Mouse (Mus musculus) MEL (cell line): ENCODE results near the gene Stx5a. TPM values are rescaled to one million over a fixed set of nuclear protein-coding genes. Genes with fewer than 3 reads are reported as not detected.

Experiments used
- DNase-seq: peaks from one replicate; pipeline ENCODE4 v3.0.0; 2011; ENCODE audit warnings: low read depth, low spot score
- H3K27ac ChIP-seq: 2 replicates; pipeline ENCODE4 v1.5.1; 2012; ENCODE audit warnings: low read depth, mild to moderate bottlenecking, control low read depth, low read length, moderate library complexity; ENCODE audit not compliant: control insufficient read depth
- H3K27me3 ChIP-seq, 2 experiments: fragments of 150-350 bp in 1 of 2; sonication (generic) in 1 of 2; 2 replicates each; pipeline ENCODE4 v1.6.1; 2012; ENCODE audit warnings: low read length in 2 of 2, mild to moderate bottlenecking in 2 of 2, improper control_type of control experiment in 1 of 2, moderate library complexity in 1 of 2; ENCODE audit not compliant: insufficient read depth in 2 of 2, control insufficient read depth in 1 of 2
- H3K36me3 ChIP-seq, 2 experiments: 2 replicates each; pipeline ENCODE4 v1.6.1; 2012 to 2014; ENCODE audit warnings: low read length in 2 of 2, improper control_type of control experiment in 1 of 2, inconsistent platforms in 1 of 2, mild to moderate bottlenecking in 1 of 2; ENCODE audit not compliant: insufficient read depth in 2 of 2, control insufficient read depth in 1 of 2
- H3K4me1 ChIP-seq, 2 experiments: fragments of 150-350 bp in 1 of 2; sonication (generic) in 1 of 2; 2 replicates each; pipeline ENCODE4 v1.6.1; 2012; ENCODE audit warnings: low read length in 2 of 2, improper control_type of control experiment in 1 of 2, mild to moderate bottlenecking in 1 of 2; ENCODE audit not compliant: insufficient read depth in 2 of 2, control insufficient read depth in 1 of 2
- H3K4me3 ChIP-seq, 2 experiments: fragments of 150-350 bp in 1 of 2; sonication (generic) in 1 of 2; 2 replicates each; pipeline ENCODE4 v1.5.1; 2012; ENCODE audit warnings: low read depth in 2 of 2, low read length in 2 of 2, mild to moderate bottlenecking in 2 of 2, moderate library complexity in 2 of 2, control low read depth in 1 of 2, improper control_type of control experiment in 1 of 2; ENCODE audit not compliant: control insufficient read depth in 1 of 2, insufficient read depth in 1 of 2
- H3K79me2 ChIP-seq: 2 replicates; pipeline ENCODE4 v1.6.1; 2012; ENCODE audit warnings: mild to moderate bottlenecking, low read length, moderate library complexity; ENCODE audit not compliant: control insufficient read depth, poor library complexity, insufficient read depth
- H3K9ac ChIP-seq: 2 replicates; pipeline ENCODE4 v1.6.1; 2012; ENCODE audit warnings: low read depth, mild to moderate bottlenecking, control low read depth, low read length, moderate library complexity; ENCODE audit not compliant: control insufficient read depth, poor library complexity, severe bottlenecking
- H3K9me3 ChIP-seq: fragments of 150-350 bp; sonication (generic); replicated peaks from 2 replicates; pipeline ENCODE4 v1.6.1; 2012; ENCODE audit warnings: mild to moderate bottlenecking, low read length, improper control_type of control experiment, moderate library complexity; ENCODE audit not compliant: insufficient read depth
- BHLHE40 ChIP-seq: IDR thresholded peaks from 2 replicates; pipeline ENCODE4 v1.6.1; 2012; ENCODE audit warnings: low read depth, mild to moderate bottlenecking, inconsistent platforms, low read length, improper control_type of control experiment, borderline replicate concordance
- CHD2 ChIP-seq: IDR thresholded peaks from 2 replicates; pipeline ENCODE4 v1.6.1; 2011; ENCODE audit warnings: low read length, improper control_type of control experiment
- E2F4 ChIP-seq: IDR thresholded peaks from 2 replicates; pipeline ENCODE4 v1.6.1; 2011; ENCODE audit warnings: low read depth, low read length, improper control_type of control experiment, borderline replicate concordance
- ELF1 ChIP-seq: IDR thresholded peaks from 2 replicates; pipeline ENCODE4 v1.6.1; 2014; ENCODE audit warnings: low read depth, mild to moderate bottlenecking, inconsistent platforms, low read length, improper control_type of control experiment, moderate library complexity
- EP300 ChIP-seq, 2 experiments: IDR thresholded peaks; 2 replicates each; pipeline ENCODE4 v1.6.1; 2011; ENCODE audit warnings: improper control_type of control experiment in 2 of 2, low read length in 2 of 2, low read depth in 1 of 2, mild to moderate bottlenecking in 1 of 2
- ETS1 ChIP-seq: IDR thresholded peaks from 2 replicates; pipeline ENCODE4 v1.6.1; 2012; ENCODE audit warnings: low read depth, mild to moderate bottlenecking, inconsistent platforms, low read length, improper control_type of control experiment, moderate library complexity
- GABPA ChIP-seq: IDR thresholded peaks from 2 replicates; pipeline ENCODE4 v1.6.1; 2012; ENCODE audit warnings: low read depth, mild to moderate bottlenecking, inconsistent platforms, low read length, improper control_type of control experiment, moderate library complexity
- GATA1 ChIP-seq: IDR thresholded peaks from 2 replicates; pipeline ENCODE4 v1.6.1; 2011; ENCODE audit warnings: low read depth, low read length, improper control_type of control experiment
- HCFC1 ChIP-seq: IDR thresholded peaks from 2 replicates; pipeline ENCODE4 v1.6.1; 2012; ENCODE audit warnings: low read depth, mild to moderate bottlenecking, inconsistent platforms, low read length, improper control_type of control experiment, moderate library complexity
- KAT2A ChIP-seq: conservative IDR thresholded peaks from 2 replicates; pipeline ENCODE4 v1.6.1; 2012; ENCODE audit warnings: low read depth, low read length, improper control_type of control experiment, inconsistent platforms
- MAFK ChIP-seq: IDR thresholded peaks from 2 replicates; pipeline ENCODE4 v1.6.1; 2011; ENCODE audit warnings: low read depth, mild to moderate bottlenecking, low read length, improper control_type of control experiment, borderline replicate concordance
- MAX ChIP-seq: IDR thresholded peaks from 2 replicates; pipeline ENCODE4 v1.6.1; 2011; ENCODE audit warnings: low read length, improper control_type of control experiment
- MAZ ChIP-seq: IDR thresholded peaks from 2 replicates; pipeline ENCODE4 v1.6.1; 2012; ENCODE audit warnings: low read depth, mild to moderate bottlenecking, inconsistent platforms, low read length, improper control_type of control experiment
- MXI1 ChIP-seq: IDR thresholded peaks from 2 replicates; pipeline ENCODE4 v1.6.1; 2011; ENCODE audit warnings: mild to moderate bottlenecking, low read depth, low read length, improper control_type of control experiment
- MYB ChIP-seq: IDR thresholded peaks from 2 replicates; pipeline ENCODE4 v1.6.1; 2011; ENCODE audit warnings: mild to moderate bottlenecking, low read depth, low read length, improper control_type of control experiment
- MYC ChIP-seq: IDR thresholded peaks from 2 replicates; pipeline ENCODE4 v1.6.1; 2011; ENCODE audit warnings: low read depth, mild to moderate bottlenecking, low read length, improper control_type of control experiment, moderate library complexity
- NELFE ChIP-seq: IDR thresholded peaks from 2 replicates; pipeline ENCODE4 v1.6.1; 2011; ENCODE audit warnings: low read depth, low read length, improper control_type of control experiment
- NRF1 ChIP-seq: IDR thresholded peaks from 2 replicates; pipeline ENCODE4 v1.6.1; 2014; ENCODE audit warnings: low read depth, mild to moderate bottlenecking, inconsistent platforms, low read length, improper control_type of control experiment, moderate library complexity; ENCODE audit not compliant: poor library complexity, insufficient read depth, severe bottlenecking
- POLR2A ChIP-seq, 2 experiments: IDR thresholded peaks; 2 replicates each; pipeline ENCODE4 v1.6.1; 2011 to 2012; ENCODE audit warnings: low read length in 2 of 2, mild to moderate bottlenecking in 2 of 2, control low read depth in 1 of 2, improper control_type of control experiment in 1 of 2, low read depth in 1 of 2, moderate library complexity in 1 of 2; ENCODE audit not compliant: control insufficient read depth in 1 of 2, insufficient read depth in 1 of 2, poor library complexity in 1 of 2
- POLR2AphosphoS2 ChIP-seq: IDR thresholded peaks from 2 replicates; pipeline ENCODE4 v1.6.1; 2011; ENCODE audit warnings: low read length, improper control_type of control experiment
- POLR2AphosphoS5 ChIP-seq: IDR thresholded peaks from 2 replicates; pipeline ENCODE4 v1.6.1; 2012; ENCODE audit warnings: low read depth, borderline replicate concordance, mild to moderate bottlenecking, inconsistent platforms, low read length, moderate library complexity, mixed read lengths
- SIN3A ChIP-seq: IDR thresholded peaks from 2 replicates; pipeline ENCODE4 v1.6.1; 2012; ENCODE audit warnings: low read length, improper control_type of control experiment, inconsistent platforms
- TAL1 ChIP-seq: IDR thresholded peaks from 2 replicates; pipeline ENCODE4 v1.6.1; 2012; ENCODE audit warnings: mild to moderate bottlenecking, inconsistent platforms, low read length, moderate library complexity, mixed read lengths
- TBP ChIP-seq: IDR thresholded peaks from 2 replicates; pipeline ENCODE4 v1.8.0; 2011; ENCODE audit warnings: low read depth, low read length, improper control_type of control experiment
- TCF12 ChIP-seq: IDR thresholded peaks from 2 replicates; pipeline ENCODE4 v1.6.1; 2014; ENCODE audit warnings: low read depth, mild to moderate bottlenecking, inconsistent platforms, low read length, improper control_type of control experiment, moderate library complexity
- UBTF ChIP-seq: IDR thresholded peaks from 2 replicates; pipeline ENCODE4 v1.6.1; 2012; ENCODE audit warnings: low read depth, mild to moderate bottlenecking, inconsistent platforms, low read length, improper control_type of control experiment, moderate library complexity, borderline replicate concordance; ENCODE audit not compliant: insufficient read depth
- USF1 ChIP-seq: IDR thresholded peaks from 2 replicates; pipeline ENCODE4 v1.6.1; 2014; ENCODE audit warnings: low read depth, mild to moderate bottlenecking, inconsistent platforms, low read length, improper control_type of control experiment, moderate library complexity
- ZC3H11A ChIP-seq: IDR thresholded peaks from 2 replicates; pipeline ENCODE4 v1.6.1; 2012; ENCODE audit warnings: low read depth, mild to moderate bottlenecking, inconsistent platforms, low read length, improper control_type of control experiment
- ZKSCAN1 ChIP-seq: IDR thresholded peaks from 2 replicates; pipeline ENCODE4 v1.6.1; 2012; ENCODE audit warnings: low read depth, mild to moderate bottlenecking, inconsistent platforms, low read length, improper control_type of control experiment, moderate library complexity
- ZMIZ1 ChIP-seq: IDR thresholded peaks from 2 replicates; pipeline ENCODE4 v1.6.1; 2012; ENCODE audit warnings: low read depth, mild to moderate bottlenecking, inconsistent platforms, low read length, improper control_type of control experiment, moderate library complexity
- ZNF384 ChIP-seq: IDR thresholded peaks from 2 replicates; pipeline ENCODE4 v1.6.1; 2012; ENCODE audit warnings: low read depth, mild to moderate bottlenecking, inconsistent platforms, low read length, improper control_type of control experiment
- polyA plus RNA-seq, 2 experiments: library from polyadenylated mRNA; stranded (reverse) in 1 of 2; unstranded in 1 of 2; fragments of >175 nt in 1 of 2; fragments of >200 nt in 1 of 2; gene quantifications; 2 replicates each; pipeline versions ENCODE4 v1.2.1 to v1.2.4; 2012; ENCODE audit warnings: low replicate concordance in 2 of 2, low read depth in 1 of 2; ENCODE audit not compliant: insufficient read length in 2 of 2, insufficient read depth in 1 of 2, missing spikeins in 1 of 2
- total RNA-seq: library from RNA; depleted of rRNA; stranded (reverse); fragments of 300-350 nt; gene quantifications from 2 replicates; pipeline ENCODE4 v1.2.3, GENCODE M21; 2012

Stx5a gene
- total and polyA plus RNA-seq, 3 experiments, result 28.7 to 50.0 TPM; not detected in 1

DNA sequence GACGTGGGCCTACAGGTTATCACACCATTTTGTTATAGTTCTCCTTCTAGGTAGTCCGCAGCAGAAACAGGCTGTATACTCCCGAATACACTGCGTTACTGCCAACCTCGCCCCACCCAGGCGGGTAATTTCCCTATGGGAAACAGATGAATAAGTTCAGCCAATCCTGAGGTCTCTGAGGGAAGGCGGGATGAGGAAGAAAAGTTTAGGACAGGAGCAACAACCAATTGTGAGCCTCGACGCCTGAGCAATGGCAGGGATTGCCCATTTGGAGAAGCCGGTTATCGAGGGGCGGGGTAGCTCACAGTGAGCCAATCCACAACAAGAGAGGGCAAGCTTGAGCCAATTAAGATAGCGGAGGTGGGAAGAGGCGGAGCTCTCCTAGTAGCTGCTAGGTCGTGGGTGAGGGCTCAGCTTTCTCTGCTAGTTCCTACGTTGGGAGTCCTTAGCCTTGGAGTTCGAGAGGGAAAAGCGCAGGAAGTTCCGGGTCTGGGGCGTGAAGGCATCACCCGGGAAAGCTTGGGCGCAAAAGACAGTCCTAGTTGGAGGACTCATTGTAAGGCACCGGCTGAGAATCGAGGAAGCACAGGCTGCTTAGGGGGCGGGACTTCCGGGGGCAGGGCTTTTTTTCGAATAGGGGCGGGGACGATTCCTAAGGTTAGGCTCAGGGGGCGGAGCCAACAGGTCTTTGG is 61.1 kb downstream of the Stx5a start, which contains the start of gene Zbtb3:
Gene Zbtb3, plus strand, starts transcription at position 426 of the 692 bp plus-strand sequence.
- Histone ChIP-seq H3K9me3 (no peaks in the 10 kb centered on the region), H3K79me2 (peaks cover 9% of the 10 kb centered on the region), H3K4me3 (peak within 1 kb of the TSS; percentile 74 to 91), H3K4me1 (peaks cover 2 to 21% of the 10 kb centered on the region in 2 experiments; a peak in 2 of 4 replicates), H3K9ac (peak within 1 kb of the TSS; percentile 78), H3K27ac (peak within 1 kb of the TSS; percentile 74), H3K36me3 (peaks cover 0 to 9% of the 10 kb centered on the region in 2 experiments; a peak in 3 of 4 replicates), H3K27me3 (no peaks in the 10 kb centered on the region)
- no peak for TF ChIP-seq TAL1
- TF ChIP-seq BHLHE40, result no peak
- TF ChIP-seq KAT2A, result no peak; the same call in 1 of the 2 replicates
- peak; percentile 77 for TF ChIP-seq HCFC1
- TF ChIP-seq ZKSCAN1, result no peak
- TF ChIP-seq ELF1, result peak; percentile 54
- TF ChIP-seq ETS1, result no peak
- no peak for TF ChIP-seq MAFK
- no peak for TF ChIP-seq E2F4
- no peak; the same call in none of the 2 replicates for TF ChIP-seq MAX
- no peak for TF ChIP-seq UBTF
- no peak for TF ChIP-seq MYB
- TF ChIP-seq POLR2AphosphoS2, result peak; percentile 80
- no peak for TF ChIP-seq GABPA
- peak; percentile 52 to 86 for TF ChIP-seq POLR2A (IDR thresholded peaks at IDR 0.05; ENCODE audit: control insufficient read depth in 1 of 2, insufficient read depth in 1 of 2, low read depth in 1 of 2, low read length in 2 of 2, poor library complexity in 1 of 2)
- TF ChIP-seq SIN3A, result peak; percentile 77
- TF ChIP-seq MXI1, result peak; percentile 50
- peak; percentile 35; the same call in 1 of the 2 replicates for TF ChIP-seq ZMIZ1
- peak; percentile 81 for TF ChIP-seq NELFE
- TF ChIP-seq ZNF384, result peak; percentile 72
- no peak for TF ChIP-seq MYC
- no peak for TF ChIP-seq USF1
- TF ChIP-seq EP300 (IDR thresholded peaks at IDR 0.05; ENCODE audit: low read depth in 1 of 2, low read length in 2 of 2), result no peak
- TF ChIP-seq POLR2AphosphoS5, result no peak
- peak; percentile 71 for TF ChIP-seq CHD2
- no peak for TF ChIP-seq ZC3H11A
- 0 out of 2 replicates have a peak, but pooled peaks have one; percentile 4 for TF ChIP-seq GATA1
- TF ChIP-seq MAZ, result no peak; the same call in 1 of the 2 replicates
- TF ChIP-seq TCF12, result no peak
- peak; percentile 30; the same call in 1 of the 2 replicates for TF ChIP-seq NRF1
- TF ChIP-seq TBP, result peak; percentile 75; the same call in 1 of the 2 replicates
- DNase-seq, result peak; percentile 100
